Mouse (Mus musculus) erythroblast, embryonic 14.5 days (primary cell): ENCODE results near the gene Olfr558.

ENCODE experiments used
- GATA1 ChIP-seq: IDR thresholded peaks from 2 replicates; pipeline ENCODE4 v1.6.1; 2012; ENCODE audit warnings: low read length, inconsistent platforms, mixed read lengths
- TAL1 ChIP-seq: IDR thresholded peaks from 3 replicates; pipeline ENCODE4 v1.6.1; 2012; ENCODE audit warnings: low read length, inconsistent platforms, mixed read lengths

DNA sequence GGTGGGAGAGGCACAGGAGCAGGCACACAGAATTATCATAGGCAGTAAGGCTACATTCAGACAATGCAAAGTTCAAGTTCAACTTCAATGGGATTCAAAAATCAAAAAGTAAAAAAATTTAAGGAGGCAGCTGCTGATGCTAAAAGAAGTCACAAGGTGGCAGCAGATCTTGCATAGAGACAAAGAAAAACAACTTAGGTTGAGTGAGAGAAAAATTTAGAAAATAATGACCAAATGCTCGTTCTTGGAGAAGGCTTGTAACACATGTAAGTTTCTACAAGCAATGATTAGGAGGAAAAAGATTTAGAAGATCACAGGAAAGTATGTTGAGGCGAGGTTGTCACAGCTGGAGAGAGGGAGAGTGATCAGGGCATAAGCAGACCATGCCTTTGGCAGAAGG lies 36.6 kb upstream of the Olfr558 start:
- TF ChIP-seq GATA1: no peak
- TF ChIP-seq TAL1: no peak
